Mouse (Mus musculus) megakaryocyte, adult 5-6 weeks (primary cell): ENCODE measurements around the gene Clec10a. TPM values are rescaled to one million over a fixed set of nuclear protein-coding genes. Genes with fewer than 3 reads are reported as not detected.
"Not testable (repeated sequence)": the region's sequence is repeated elsewhere in the genome, so short reads cannot be mapped to it uniquely, and the experiment has no call there.

Experiments
- ATAC-seq: 2 replicates; pipeline ENCODE4 v1.8.0; 2016; ENCODE audit warnings: mild to moderate bottlenecking, inconsistent platforms; ENCODE audit not compliant: poor library complexity, severe bottlenecking
- total RNA-seq, 2 experiments: library from RNA; stranded (forward) in 1 of 2; stranded (reverse) in 1 of 2; fragments of 153-499, 151-499 nt in 1 of 2; fragments of 221-1000, 200-1000 nt in 1 of 2; gene quantifications; 2 replicates each; pipeline versions ENCODE4 v1.2.3 to v1.2.4; 2015 to 2017

Clec10a gene
- 34.6 and 35.3 TPM in 2 replicates for total RNA-seq (2015)
- total RNA-seq (2017): 35.5 and 36.5 TPM in 2 replicates

GRCm38 (mm10) chr11:70155897-70156296 is at the start of gene Clec10a:
Gene Clec10a, plus strand, starts transcription at chr11:70156197.
- ATAC-seq: not testable (repeated sequence)

GRCm38 (mm10) chr11:70107085-70107484 is 48.9 kb upstream of the Clec10a start:
- no peak for ATAC-seq

DNA sequence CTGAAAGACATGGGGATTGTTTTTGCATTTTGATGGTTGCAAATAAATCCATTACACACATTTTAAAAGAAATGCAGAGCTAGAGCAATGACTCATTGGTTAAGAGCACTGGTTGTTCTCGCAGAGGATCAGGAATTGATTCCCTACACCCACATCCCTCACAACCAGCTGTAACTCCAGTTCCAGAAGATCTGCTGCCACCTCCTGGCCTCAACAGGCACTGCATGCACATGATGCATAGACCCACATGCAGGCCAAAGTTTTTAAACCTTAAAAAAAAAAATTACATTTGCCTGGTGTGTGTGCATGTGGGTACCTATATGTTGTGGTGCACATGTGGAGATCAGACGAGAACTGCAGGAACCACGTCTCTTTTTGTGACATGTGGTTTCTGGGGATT is 45.9 kb upstream of the Clec10a start:
- peak; percentile 57; the same call in 1 of the 2 replicates for ATAC-seq

GRCm38 (mm10) chr11:70114562-70114961 is 41.4 kb upstream of the Clec10a start:
- ATAC-seq: peak; percentile 43

GRCm38 (mm10) chr11:70115901-70116300 is 40.1 kb upstream of the Clec10a start:
- ATAC-seq: no peak

DNA sequence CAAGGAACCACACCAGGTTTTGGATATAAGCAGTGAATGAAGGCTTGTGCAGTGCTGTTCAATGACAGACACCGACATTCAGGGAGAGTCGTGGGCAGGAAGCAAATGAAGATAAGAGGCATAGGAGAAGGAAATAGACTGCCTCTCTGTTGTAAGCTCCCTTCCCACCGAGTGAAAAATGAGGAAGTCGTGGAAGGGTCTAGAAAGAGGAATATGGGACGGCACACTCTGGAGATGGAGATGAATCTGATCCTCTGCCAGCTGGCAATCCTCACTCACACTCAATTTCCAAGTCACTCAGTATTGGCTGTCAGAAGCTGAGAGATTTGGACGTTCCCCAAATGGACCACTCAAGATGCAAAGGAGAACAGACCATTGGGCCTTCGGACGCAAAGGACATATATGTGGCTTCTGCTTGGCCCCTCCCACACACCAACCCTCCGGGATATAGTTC is 26.0 kb upstream of the Clec10a start, which contains the start of gene Mgl2:
Gene Mgl2, plus strand, starts transcription at position 404 of the 454 bp plus-strand sequence.
- peak; percentile 78 for ATAC-seq

DNA sequence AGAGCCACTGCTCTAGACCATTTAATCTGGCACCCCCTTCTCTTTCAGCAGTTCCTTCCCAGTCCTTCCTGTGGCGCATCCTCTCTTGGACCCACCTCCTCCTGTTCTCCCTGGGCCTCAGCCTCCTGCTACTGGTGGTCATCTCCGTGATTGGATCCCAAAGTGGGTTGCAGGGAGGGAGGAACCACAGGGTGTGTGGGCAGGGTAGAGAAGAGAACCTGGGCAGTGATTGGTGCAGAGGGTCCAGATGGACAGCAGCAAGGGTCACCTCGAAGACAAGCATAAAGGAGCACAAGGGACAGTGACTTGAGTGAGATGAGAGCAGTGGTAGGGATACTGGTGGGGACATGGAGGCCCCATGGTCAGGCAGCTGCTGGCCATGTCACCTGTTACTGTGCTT is 21.0 kb upstream of the Clec10a start:
- ATAC-seq: not testable (repeated sequence)

GRCm38 (mm10) chr11:70135925-70136324 is 20.1 kb upstream of the Clec10a start:
- not testable (repeated sequence) for ATAC-seq

GRCm38 (mm10) chr11:70139171-70139570 is 16.8 kb upstream of the Clec10a start:
- no peak for ATAC-seq

GRCm38 (mm10) chr11:70151072-70151471 is 4.9 kb upstream of the Clec10a start:
- no peak for ATAC-seq

DNA sequence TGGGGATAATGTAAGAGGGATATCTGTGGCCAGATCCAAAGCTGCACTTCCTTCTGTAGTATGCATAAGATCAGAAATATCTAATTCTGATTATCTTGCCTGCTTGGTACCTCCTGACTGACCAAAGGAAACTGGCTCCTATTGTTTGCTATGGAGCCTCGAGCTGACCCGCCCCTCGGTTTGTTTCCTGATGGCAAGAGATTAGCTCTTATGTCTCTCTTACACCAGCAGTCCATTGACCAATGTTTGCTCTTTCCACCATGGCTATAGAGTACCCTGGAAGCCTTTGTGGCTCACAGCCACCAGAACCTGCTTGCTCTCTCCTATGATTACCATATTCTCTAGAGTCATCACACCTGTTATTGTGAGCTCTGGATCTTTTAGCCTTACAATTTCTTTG is 6.3 kb downstream of the Clec10a start:
- no peak for ATAC-seq

- peak; percentile 88 for ATAC-seq
Measured at GRCm38 (mm10) chr11:70165972-70166921, 10.2 kb downstream of the Clec10a start.

- ATAC-seq: no peak
Measured at GRCm38 (mm10) chr11:70168136-70168535, 12.1 kb downstream of the Clec10a start.

DNA sequence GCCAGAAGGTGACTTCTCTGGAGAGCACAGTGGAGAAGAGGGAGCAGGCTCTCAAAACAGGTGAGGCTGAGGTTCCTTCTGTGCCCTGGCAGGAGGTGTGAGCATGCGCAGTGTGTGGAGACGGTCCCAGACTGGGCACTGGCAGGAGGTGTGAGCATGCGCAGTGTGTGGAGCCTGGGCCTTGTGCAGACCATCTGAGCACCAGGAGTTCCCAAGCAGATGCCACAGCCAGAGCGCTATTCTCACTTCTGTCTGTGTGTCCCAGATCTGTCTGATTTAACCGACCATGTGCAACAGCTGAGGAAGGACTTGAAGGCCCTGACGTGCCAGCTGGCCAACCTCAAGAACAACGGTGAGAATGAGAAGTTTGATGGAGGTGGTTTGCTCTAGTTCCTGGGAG is 13.5 kb downstream of the Clec10a start:
- ATAC-seq: not testable (repeated sequence)

- ATAC-seq: no peak
Measured at GRCm38 (mm10) chr11:70170291-70170690, 14.3 kb downstream of the Clec10a start.

- ATAC-seq: no peak
Measured at GRCm38 (mm10) chr11:70171181-70171580, 15.2 kb downstream of the Clec10a start.

DNA sequence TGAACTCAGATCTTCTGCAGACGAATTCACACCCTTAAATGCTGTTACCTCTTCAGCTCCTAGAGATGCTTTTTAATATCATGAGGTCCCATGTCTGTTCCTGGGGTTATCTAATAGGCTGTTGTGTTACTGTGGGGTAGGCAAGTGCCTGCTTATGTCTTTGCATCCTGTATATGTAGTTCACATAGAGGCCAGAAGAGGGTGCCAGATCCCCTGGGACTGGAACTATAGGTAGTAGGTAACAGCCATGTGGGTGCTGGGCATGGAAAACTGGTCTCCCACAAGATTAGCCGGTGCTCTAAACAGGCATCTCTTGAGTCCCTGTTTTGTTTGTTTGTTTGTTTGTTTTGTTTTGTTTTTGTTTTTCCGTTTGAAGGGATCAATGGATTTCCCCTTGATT is 15.8 kb downstream of the Clec10a start:
- ATAC-seq: 0 out of 2 replicates have a peak, but pooled peaks have one; percentile 49

GRCm38 (mm10) chr11:70172298-70172697 is 16.3 kb downstream of the Clec10a start:
- ATAC-seq: no peak

DNA sequence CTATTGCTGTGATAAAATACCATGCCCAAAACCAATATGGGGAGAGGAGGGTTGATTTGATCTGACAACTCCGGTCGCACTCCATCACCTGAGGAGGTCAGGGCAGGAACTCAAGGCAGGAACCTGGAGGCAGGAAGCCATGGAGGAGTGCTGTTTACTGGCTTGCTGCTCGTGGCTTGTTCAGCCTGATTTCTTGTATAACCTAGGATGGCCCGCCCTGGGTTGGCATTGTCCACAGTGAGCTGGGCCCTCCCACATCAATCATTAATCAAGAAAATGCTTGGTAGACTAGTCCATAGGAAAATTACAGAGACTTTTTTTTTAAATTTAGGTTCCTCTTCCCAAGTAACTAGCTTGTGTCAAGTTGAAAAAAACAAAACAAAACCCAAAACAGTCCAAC is 18.5 kb downstream of the Clec10a start:
- ATAC-seq: no peak

- ATAC-seq: no peak
Measured at GRCm38 (mm10) chr11:70177647-70178046, 21.6 kb downstream of the Clec10a start.

DNA sequence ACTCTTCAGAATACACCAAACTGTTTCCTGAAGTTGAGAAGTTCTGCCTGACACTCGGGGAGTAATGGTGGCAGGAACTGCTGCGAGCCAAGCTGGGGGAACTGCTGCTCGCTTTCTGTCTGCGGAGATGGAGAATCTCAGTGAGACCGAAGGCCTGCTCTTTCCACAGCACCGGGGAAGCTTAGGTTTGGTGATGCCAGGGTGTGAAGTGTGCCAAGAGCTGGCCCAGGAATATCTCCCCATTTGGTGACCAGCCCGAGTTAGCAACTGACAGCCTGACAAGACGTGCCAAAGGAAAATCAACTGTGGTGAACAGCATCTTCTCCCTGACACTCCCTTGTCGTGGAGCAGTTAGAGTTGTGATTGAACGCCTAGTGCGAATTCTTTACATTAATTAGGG is 22.3 kb downstream of the Clec10a start:
- ATAC-seq: no peak

DNA sequence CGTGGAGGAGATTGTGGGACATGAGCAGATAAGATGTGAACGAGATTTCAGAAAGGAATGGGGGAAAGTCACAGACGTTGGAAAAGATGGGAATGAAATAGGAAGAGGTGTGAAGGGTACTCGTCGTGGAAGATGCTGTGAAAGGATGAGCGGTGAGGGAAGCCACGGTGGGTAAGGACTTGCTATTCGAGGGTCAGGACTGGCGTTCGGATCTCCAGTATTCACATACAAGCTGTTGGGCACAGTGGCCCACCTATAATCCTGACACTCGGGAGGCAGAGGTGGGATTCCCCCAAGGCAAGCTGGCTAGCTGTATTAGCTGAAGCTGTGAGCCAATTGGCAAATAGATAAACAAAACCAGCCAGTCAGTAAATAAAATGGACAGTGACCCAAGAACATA is 22.8 kb downstream of the Clec10a start:
- ATAC-seq: no peak
